Mouse (Mus musculus): Measurements from ENCODE around the gene Zfp827. TPM values are rescaled to one million over a fixed set of nuclear protein-coding genes. Genes with fewer than 3 reads are reported as not detected.

Zfp827 gene
- total RNA-seq, 2 experiments from 2014 or later, result 3.8 to 4.5 TPM

- DNase-seq, result no peak
These were observed 31.9 kb downstream of the Zfp827 start for GRCm38 (mm10) chr8:79060013-79060609.

- no peak for DNase-seq
These were observed 37.7 kb downstream of the Zfp827 start for GRCm38 (mm10) chr8:79065924-79066323.

GRCm38 (mm10) chr8:79067812-79068630 is 39.8 kb downstream of the Zfp827 start:
- DNase-seq, result no peak

- DNase-seq, result no peak
These were observed 45.1 kb downstream of the Zfp827 start for GRCm38 (mm10) chr8:79073311-79073710.

- DNase-seq, result no peak
These were observed 46.7 kb downstream of the Zfp827 start for GRCm38 (mm10) chr8:79074986-79075385.

DNA sequence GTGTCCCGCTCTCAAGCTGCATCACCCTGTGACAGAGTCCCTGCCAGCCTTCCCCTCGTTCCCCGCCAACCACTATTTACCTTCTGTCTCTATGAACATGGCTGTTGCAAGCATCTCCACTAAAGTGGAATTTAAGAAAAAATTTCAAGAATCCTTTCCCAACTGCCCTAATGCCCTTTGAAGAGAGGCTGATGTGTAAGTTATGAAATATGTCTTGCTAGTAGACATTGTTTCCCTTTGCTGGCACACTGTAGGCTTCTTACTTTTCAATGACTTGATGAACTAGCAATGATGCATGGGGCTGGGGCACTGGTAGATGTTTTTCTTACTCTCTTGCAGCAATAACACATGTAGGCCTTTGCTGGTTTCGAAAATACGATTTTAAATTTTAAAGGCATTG is 49.0 kb downstream of the Zfp827 start:
- no peak for DNase-seq

GRCm38 (mm10) chr8:79078556-79079195 is 50.4 kb downstream of the Zfp827 start:
- DNase-seq, result no peak

- no peak for DNase-seq
These were observed 50.9 kb downstream of the Zfp827 start for GRCm38 (mm10) chr8:79079196-79079561.

GRCm38 (mm10) chr8:79080096-79080739 is 52.0 kb downstream of the Zfp827 start:
- no peak for DNase-seq

GRCm38 (mm10) chr8:79081333-79081732 is 53.1 kb downstream of the Zfp827 start:
- no peak for DNase-seq

GRCm38 (mm10) chr8:79081955-79082354 is 53.7 kb downstream of the Zfp827 start:
- no peak for DNase-seq

DNA sequence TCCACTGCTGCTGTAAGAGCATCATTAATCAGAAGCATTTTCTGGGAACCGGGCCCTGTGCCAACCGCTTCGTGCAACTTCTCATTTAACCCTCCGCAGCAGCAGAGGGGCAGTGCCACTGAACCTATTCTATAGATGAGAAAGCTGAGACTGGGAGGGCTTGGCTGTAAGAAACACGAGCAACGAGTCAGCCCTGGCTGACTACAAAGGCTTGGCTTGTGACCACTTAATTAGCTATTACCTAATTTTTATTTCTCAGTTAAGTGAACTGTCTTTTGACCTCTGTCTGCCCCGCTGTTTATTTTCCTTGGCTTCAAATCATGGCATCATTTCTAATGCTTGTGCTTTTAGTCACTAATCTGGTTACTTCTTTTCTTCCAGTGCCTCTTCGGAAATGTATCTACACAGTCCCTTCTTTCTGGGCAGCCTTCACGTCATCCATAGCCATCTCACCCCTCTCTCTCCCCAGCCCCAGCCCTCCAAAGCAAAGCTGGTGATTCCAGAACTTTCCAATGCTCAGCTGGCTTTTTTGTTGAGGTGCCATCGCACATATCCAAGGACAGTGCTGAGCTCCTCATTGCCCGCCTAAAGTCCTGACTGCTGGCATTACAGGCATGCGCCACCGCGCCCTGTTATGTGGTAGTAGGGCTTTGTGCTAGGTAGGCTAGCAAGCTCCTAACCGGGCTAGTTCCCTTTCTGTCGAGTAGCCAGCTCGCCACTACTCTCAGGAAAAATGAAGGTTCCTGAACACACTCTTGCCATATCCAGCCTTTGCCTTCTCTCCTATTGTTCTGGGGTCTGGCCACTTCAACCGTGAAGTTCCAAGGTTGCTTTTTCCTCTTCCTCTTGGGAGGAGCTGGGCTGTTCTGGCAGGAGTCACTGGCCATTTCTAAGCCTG is 55.5 kb downstream of the Zfp827 start:
- no peak for DNase-seq

- DNase-seq, result no peak
These were observed 56.2 kb downstream of the Zfp827 start for GRCm38 (mm10) chr8:79084359-79084820.

DNA sequence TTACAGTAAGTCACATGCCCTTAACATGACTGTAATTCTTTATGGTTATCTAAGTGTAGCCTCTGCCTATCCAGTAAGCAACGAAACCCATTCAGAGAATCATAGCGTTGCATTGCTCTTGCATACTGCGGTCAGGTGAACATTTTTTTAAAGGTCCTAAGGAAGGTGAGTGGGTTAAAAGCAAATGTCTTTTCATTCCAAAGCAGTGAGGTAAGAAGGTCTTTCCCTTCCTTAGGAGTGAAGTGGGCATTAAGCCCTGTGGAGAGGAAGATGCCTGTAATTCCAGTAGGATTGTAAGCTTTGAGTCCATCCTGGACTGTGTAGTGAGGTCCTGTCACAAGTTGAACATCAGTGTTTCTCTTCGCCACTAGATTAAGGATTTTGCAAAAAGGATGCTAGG is 66.2 kb downstream of the Zfp827 start:
- DNase-seq, result no peak

- DNase-seq, result no peak
These were observed 66.9 kb downstream of the Zfp827 start for GRCm38 (mm10) chr8:79095162-79095561.

DNA sequence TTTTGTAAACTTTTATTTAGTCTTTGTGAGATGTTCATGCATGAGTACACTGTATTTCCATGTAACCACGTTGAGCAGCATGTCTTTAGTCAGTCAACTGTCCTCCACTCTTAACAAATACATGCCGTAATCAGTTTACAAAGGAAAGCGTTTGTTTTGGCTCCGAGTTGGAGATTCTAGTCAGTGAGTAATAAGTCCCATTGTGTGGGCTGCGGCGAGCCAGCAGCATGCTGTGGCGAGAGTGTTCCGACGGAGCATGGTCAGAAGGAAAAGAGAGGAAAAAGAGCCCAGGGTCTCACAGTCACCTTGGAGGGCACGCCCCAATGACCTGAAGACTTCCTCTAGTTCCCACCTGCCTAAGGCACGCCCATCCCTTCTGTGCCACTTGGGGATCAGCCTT is 68.7 kb downstream of the Zfp827 start:
- no peak for DNase-seq

DNA sequence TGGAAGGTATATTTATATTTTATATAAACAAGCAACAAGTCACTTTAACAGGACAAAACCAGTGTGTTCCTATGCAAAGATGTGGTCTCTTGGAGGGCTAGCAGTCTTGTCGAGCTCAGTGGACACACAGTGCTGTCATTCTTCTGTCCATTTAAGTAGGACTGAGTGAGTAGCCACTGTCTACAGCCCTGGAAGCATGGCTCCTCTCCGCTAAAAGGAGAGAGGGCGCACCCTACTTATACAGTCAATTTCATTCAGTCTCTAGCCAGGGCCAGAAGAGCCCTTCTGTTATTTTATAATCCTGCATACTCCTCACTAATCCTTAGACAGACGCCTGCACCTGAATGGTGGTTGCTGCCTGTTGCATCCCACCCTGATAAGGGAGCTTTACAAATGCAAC is 74.5 kb downstream of the Zfp827 start:
- DNase-seq, result no peak

DNA sequence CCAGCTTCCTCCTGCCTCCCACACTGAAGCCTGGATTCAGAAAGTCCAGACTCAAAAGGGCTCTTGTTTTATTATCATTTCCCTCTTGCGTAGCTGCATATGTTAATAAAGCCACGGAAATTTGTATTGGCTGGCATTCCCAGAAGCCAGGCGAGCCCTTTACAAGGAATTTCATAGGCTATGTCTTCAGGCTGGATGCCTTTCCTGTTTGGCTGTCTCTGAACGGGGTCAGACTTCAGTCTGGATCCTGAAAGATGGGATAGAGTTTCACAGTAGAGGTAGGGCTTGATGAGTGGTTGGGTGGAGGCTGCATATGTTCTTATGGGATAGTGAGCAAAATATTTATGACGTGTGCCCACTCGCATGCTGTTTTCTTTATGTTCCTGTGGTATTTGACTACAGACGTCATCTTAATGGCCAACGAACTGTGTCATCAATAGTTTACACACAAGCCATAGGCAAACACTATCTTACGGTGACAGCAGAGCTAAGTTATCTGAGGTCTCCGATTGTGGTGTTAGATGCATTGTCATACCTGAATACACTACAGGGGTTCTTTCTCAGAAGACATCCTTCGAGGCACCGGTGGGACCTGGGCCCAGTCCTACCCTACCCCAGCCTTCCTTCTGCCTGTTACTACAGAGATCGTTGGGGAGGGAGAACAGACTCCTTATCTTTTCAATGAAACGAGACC is 75.1 kb downstream of the Zfp827 start:
- no peak for DNase-seq

GRCm38 (mm10) chr8:79103923-79104580 is 75.8 kb downstream of the Zfp827 start:
- DNase-seq, result no peak

GRCm38 (mm10) chr8:79104634-79105033 is 76.4 kb downstream of the Zfp827 start:
- DNase-seq, result no peak

DNA sequence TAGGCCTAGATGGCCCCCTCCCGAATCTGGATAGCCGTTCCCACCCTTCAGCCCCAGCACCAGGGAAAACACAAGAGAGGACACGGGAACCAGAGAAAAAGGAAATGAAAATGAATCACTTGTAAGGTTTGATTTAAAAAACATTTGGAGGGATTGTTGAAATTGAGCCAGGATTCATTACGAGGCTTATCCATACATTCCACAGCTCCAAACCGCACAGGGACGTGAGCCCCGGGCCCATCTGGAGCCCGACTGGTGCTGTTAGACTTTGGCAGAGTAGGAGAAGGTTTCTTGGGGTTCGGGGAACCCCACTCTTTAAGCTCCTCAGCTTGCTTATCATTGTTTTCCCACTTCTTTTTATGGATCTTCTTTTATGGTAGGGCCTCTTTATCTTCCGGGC is 76.9 kb downstream of the Zfp827 start:
- DNase-seq, result no peak
